Mouse (Mus musculus): ENCODE measurements at regions not wholly inside any gene's neighbourhood (a gene's known extent, or its start where the extent isn't known, plus 50 kb on each side); places are given as distances from the start of the nearest gene placed in this dataset.
A peak's percentile ranks its signal among the peaks of the same experiment; 100 is the strongest.

DNA sequence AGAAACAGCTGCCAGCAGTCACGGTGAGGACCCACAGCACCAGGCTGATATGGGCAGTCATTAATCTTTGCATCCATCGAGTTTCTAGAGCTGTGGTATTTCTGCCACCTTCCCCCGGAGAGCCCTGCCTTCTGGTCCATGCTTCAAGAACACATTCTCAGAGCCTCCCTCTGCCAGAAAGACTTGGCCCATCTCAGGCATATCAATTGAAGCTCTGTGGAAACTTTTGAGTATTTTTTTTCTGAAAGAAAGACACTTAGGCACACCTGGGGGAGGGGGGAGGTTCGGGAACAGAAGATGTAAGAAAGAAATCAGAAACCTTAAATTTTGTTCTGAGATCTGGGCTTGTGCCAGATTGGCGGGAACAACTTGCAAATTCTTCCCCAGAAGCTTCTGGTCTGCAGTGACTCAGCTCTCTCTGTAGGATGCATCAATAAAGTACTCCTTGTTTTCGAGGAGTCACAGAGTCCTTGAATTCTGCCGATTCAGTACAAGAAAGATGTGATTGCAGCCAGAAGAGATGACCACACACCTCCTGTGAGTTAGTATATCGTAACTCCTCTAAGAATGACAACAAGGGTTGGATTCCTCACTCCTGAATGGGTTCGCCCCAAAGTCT, 131.2 kb upstream of the F13a1 start:
- Histone ChIP-seq H3K4me3 (ENCODE audit: inconsistent target) (no peak overlapping the region), H3K36me3 (ENCODE audit: inconsistent target) (no peaks in the 10 kb centered on the region), H3K79me2 (ENCODE audit: inconsistent target) (no peaks in the 10 kb centered on the region), H3K27ac (no peak overlapping the region)
- WGBS (ENCODE audit: missing documents): 47% methylated on average over 9 of the region's 9 CpGs

GRCm38 (mm10) chr13:37176526-37176925, 126.5 kb upstream of the F13a1 start:
- WGBS (ENCODE audit: missing documents): 100% methylated on average over 1 of the region's 1 CpGs
- Histone ChIP-seq H3K36me3 (ENCODE audit: inconsistent target) (no peaks in the 10 kb centered on the region), H3K79me2 (ENCODE audit: inconsistent target) (no peaks in the 10 kb centered on the region), H3K27ac (no peak overlapping the region), H3K4me3 (ENCODE audit: inconsistent target) (no peak overlapping the region)

DNA sequence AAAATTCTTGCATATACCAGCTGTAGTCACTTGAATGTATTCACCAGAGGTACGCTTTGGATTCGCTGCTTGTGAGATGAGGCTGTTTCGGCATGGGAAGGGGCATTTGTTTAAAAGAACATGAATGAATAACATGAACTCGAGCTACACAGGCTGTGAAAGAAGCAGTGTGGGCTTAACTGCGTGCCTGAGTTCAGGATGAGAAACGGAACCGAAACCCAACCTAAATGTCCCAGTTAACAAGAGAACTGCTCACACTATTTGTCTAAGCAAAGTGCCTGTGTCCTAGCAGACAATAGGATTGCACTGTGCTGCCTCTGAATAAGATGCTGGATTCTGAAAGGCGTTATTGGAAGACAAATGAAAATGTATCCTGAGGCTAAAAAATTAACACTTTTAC, 126.0 kb upstream of the F13a1 start:
- H3K4me3 ChIP-seq (ENCODE audit: inconsistent target): no peak overlapping the region
- H3K79me2 ChIP-seq (ENCODE audit: inconsistent target): no peaks in the 10 kb centered on the region
- 95% methylated on average over 8 of the region's 8 CpGs for WGBS (ENCODE audit: missing documents)
- no peak overlapping the region for H3K27ac ChIP-seq
- H3K36me3 ChIP-seq (ENCODE audit: inconsistent target): no peaks in the 10 kb centered on the region

- Histone ChIP-seq H3K27ac (no peak overlapping the region), H3K79me2 (ENCODE audit: inconsistent target) (no peaks in the 10 kb centered on the region), H3K4me3 (ENCODE audit: inconsistent target) (no peak overlapping the region), H3K36me3 (ENCODE audit: inconsistent target) (no peaks in the 10 kb centered on the region)
- WGBS (ENCODE audit: missing documents): 93% methylated on average over 4 of the region's 4 CpGs
These were observed 108.9 kb upstream of the F13a1 start for GRCm38 (mm10) chr13:37158831-37159522.

- H3K79me2 ChIP-seq (ENCODE audit: inconsistent target): no peaks in the 10 kb centered on the region
- H3K27ac ChIP-seq: no peak overlapping the region
- no peaks in the 10 kb centered on the region for H3K36me3 ChIP-seq (ENCODE audit: inconsistent target)
- 37% methylated on average over 3 of the region's 3 CpGs for WGBS (ENCODE audit: missing documents)
- H3K4me3 ChIP-seq (ENCODE audit: inconsistent target): no peak overlapping the region
These were observed 107.8 kb upstream of the F13a1 start for GRCm38 (mm10) chr13:37157808-37158207.

GRCm38 (mm10) chr13:37151835-37152516, 101.9 kb upstream of the F13a1 start:
- Histone ChIP-seq H3K79me2 (ENCODE audit: inconsistent target) (no peaks in the 10 kb centered on the region), H3K4me3 (ENCODE audit: inconsistent target) (no peak overlapping the region), H3K36me3 (ENCODE audit: inconsistent target) (no peaks in the 10 kb centered on the region), H3K27ac (peak overlapping the region; percentile 53)
- 82% methylated on average over 4 of the region's 4 CpGs for WGBS (ENCODE audit: missing documents)

DNA sequence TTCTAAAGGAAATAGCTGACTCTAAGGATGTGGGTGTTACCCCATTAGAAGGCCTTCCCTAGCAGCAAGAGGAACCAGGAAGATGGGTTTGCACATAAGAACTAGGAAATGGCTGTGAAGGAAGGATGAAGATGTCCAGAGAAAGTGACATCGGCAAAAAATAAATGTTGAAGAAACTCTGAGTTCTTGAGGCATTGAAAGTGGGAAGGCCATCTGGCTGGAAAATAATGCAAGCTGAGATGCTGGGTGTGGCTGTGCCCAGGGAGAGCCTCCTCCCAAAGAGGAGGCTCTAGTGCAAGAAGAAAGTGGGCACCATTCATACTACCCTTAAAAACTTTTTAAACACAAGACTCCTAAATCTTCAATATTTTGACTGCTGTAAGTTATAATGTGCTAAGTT, 99.9 kb upstream of the F13a1 start:
- peak overlapping the region; percentile 58 for H3K27ac ChIP-seq
- WGBS (ENCODE audit: missing documents): 0% methylated on average over 1 of the region's 1 CpGs
- H3K79me2 ChIP-seq (ENCODE audit: inconsistent target): no peaks in the 10 kb centered on the region
- no peak overlapping the region for H3K4me3 ChIP-seq (ENCODE audit: inconsistent target)
- H3K36me3 ChIP-seq (ENCODE audit: inconsistent target): no peaks in the 10 kb centered on the region

DNA sequence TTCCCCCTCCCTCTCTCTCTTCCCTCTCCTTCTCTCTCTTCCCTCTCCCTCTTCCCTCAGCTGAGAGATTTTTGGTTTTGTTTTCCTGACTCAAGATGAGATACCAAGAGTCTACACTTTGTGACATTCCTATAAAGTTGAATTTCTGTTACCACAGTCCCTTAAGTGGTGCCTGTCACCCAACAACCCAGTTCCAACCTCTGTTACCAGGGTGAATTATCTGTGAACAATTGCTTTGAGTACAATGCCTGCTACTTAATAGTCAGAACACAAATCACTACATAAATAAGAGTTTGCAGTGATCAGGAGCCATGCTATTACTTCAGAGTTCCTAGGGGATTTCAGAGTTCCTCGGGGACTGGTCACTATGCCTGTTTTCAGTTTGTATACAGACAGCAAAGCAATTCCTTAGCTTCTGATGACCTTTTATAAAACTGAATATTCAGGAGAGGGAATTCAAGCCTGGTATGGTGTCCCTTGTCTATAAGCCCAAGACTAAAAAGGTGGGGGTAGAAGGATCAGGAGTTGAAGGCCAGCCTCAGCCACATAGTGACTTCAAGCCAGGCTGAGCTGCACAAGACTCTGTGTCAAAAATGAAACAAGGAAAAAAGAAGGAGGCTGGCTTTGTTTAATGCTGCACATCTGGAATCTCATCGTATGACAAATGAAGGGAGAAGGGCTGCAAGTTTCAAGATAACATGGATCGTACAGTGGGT, 99.2 kb upstream of the F13a1 start:
- Histone ChIP-seq H3K79me2 (ENCODE audit: inconsistent target) (no peaks in the 10 kb centered on the region), H3K27ac (peak overlapping the region; percentile 58), H3K4me3 (ENCODE audit: inconsistent target) (no peak overlapping the region), H3K36me3 (ENCODE audit: inconsistent target) (no peaks in the 10 kb centered on the region)
- WGBS (ENCODE audit: missing documents): 94% methylated on average over 3 of the region's 3 CpGs

- Histone ChIP-seq H3K79me2 (ENCODE audit: inconsistent target) (no peaks in the 10 kb centered on the region), H3K4me3 (ENCODE audit: inconsistent target) (no peak overlapping the region), H3K27ac (peak overlapping the region; percentile 45), H3K36me3 (ENCODE audit: inconsistent target) (no peaks in the 10 kb centered on the region)
- 33% methylated on average over 1 of the region's 1 CpGs for WGBS (ENCODE audit: missing documents)
These were observed 98.6 kb upstream of the F13a1 start for GRCm38 (mm10) chr13:37148627-37149026.

DNA sequence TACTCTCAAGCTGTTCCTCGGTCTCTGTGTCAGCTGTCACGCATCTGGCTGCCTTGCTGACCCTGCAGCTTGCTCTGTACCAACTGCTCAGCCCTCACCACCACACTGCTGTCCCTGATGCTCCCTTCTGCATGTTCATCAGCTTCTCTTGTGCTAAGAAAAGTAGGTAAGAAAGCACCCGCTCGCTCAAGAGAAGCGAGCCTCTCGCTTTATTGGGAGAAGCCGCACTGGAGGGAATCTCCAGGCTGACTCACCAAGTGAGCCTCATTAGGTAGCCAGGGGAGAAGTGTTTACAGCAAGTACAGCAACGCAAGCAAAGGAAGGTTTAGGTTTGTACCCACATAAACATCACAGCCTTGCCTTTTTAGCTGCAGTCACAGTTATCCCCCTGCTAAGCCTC, 97.7 kb upstream of the F13a1 start:
- no peaks in the 10 kb centered on the region for H3K79me2 ChIP-seq (ENCODE audit: inconsistent target)
- H3K4me3 ChIP-seq (ENCODE audit: inconsistent target): no peak overlapping the region
- H3K27ac ChIP-seq: peak overlapping the region; percentile 45; the same call in 1 of the 2 replicates
- no peaks in the 10 kb centered on the region for H3K36me3 ChIP-seq (ENCODE audit: inconsistent target)
- WGBS (ENCODE audit: missing documents): 98% methylated on average over 5 of the region's 8 CpGs

- 60% methylated on average over 2 of the region's 2 CpGs for WGBS (ENCODE audit: missing documents)
- H3K27ac ChIP-seq: no peak overlapping the region
These were observed 92.8 kb upstream of the F13a1 start for GRCm38 (mm10) chr13:37142812-37143211.

DNA sequence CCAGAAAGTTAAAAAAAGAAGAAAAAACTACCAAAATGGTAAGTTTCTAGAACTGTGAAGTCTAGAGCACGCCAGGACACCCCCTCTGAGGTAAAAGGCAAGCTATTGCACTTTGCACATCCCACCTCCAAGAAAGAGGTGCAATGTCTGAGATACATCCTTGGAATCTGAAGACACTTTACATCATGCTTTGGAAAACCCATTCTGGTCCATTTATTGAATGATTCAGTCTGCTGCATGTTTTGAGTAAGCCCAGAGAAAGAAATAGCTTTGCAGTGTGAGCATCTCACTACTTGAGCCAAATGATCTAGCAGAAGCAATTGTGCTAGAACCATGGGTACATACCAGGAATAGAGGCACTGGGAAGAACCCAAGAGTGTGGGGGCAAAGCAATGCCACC, 85.1 kb upstream of the F13a1 start:
- H3K4me3 ChIP-seq (ENCODE audit: inconsistent target): no peak overlapping the region
- 100% methylated on average over 1 of the region's 1 CpGs for WGBS (ENCODE audit: missing documents)
- H3K79me2 ChIP-seq (ENCODE audit: inconsistent target): no peaks in the 10 kb centered on the region
- H3K27ac ChIP-seq: no peak overlapping the region
- no peaks in the 10 kb centered on the region for H3K36me3 ChIP-seq (ENCODE audit: inconsistent target)

More at GRCm38 (mm10) chr13:37142812-37143211, 92.8 kb upstream of the F13a1 start:
- H3K36me3 ChIP-seq (ENCODE audit: inconsistent target): no peaks in the 10 kb centered on the region
- no peaks in the 10 kb centered on the region for H3K79me2 ChIP-seq (ENCODE audit: inconsistent target)
- no peak overlapping the region for H3K4me3 ChIP-seq (ENCODE audit: inconsistent target)

DNA sequence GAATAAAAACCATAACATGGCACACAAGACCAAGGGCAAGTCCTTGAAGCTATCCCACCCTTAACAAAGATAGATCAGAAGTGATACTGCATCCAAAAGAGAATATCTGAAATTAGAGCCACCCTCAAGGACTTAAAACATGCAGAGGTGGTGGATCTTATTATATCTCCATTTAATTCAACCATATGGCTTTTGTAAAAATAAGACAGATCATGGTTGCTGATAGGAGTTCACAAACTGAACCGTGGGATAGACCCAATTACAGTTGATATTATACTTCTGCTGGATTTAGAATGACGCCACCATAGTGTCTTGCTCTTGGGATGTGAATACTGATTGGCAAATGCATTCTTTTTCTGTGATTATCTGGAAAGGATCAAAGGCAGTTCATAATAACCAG, 84.5 kb upstream of the F13a1 start:
- Histone ChIP-seq H3K79me2 (ENCODE audit: inconsistent target) (no peaks in the 10 kb centered on the region), H3K27ac (no peak overlapping the region), H3K36me3 (ENCODE audit: inconsistent target) (no peaks in the 10 kb centered on the region), H3K4me3 (ENCODE audit: inconsistent target) (no peak overlapping the region)
- 93% methylated on average over 2 of the region's 2 CpGs for WGBS (ENCODE audit: missing documents)

- Histone ChIP-seq H3K36me3 (ENCODE audit: inconsistent target) (no peaks in the 10 kb centered on the region), H3K79me2 (ENCODE audit: inconsistent target) (no peaks in the 10 kb centered on the region), H3K4me3 (ENCODE audit: inconsistent target) (no peak overlapping the region; the same call in 1 of the 2 replicates), H3K27ac (peak overlapping the region; percentile 88)
- under 1% methylated on average over 10 of the region's 10 CpGs for WGBS (ENCODE audit: missing documents)
These were observed 80.6 kb upstream of the F13a1 start for GRCm38 (mm10) chr13:37130637-37131036.

GRCm38 (mm10) chr13:37121602-37122001, 71.6 kb upstream of the F13a1 start:
- H3K79me2 ChIP-seq (ENCODE audit: inconsistent target): no peaks in the 10 kb centered on the region
- peak overlapping the region; percentile 22 for H3K27ac ChIP-seq
- no peak overlapping the region for H3K4me3 ChIP-seq (ENCODE audit: inconsistent target)
- 33% methylated on average over 4 of the region's 4 CpGs for WGBS (ENCODE audit: missing documents)
- no peaks in the 10 kb centered on the region for H3K36me3 ChIP-seq (ENCODE audit: inconsistent target)
